Mouse (Mus musculus): ENCODE measurements around the gene Enpp4.

DNA sequence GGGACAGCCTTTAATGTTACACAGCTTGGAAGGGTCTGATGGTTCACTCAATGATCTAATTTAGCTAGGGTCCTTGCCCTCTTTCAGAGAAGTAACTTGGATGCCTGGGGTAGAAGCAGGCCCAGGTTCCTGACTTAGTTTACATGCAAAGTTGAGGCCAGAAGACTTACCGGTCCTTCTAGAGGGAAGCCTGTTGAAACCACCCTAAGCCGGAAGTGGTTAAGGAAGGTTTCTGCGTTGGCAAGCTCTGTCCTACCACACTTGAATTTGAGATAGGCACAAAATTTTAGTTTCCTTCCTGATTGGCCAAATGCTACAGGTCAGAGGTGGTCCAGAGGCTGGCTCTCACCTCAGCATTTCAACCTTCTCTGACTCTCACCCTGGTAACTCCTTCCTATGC is 17.4 kb downstream of the Enpp4 start:
- TF ChIP-seq EP300 (IDR thresholded peaks at IDR 0.05; ENCODE audit: low read depth) (no peak), CTCF (IDR thresholded peaks at IDR 0.05; ENCODE audit: low read depth) (no peak)
